Mouse (Mus musculus): ENCODE results near the gene Ltbp1. TPM values are rescaled to one million over a fixed set of nuclear protein-coding genes. Genes with fewer than 3 reads are reported as not detected.

The Ltbp1 gene
- 9.6 and 11.0 TPM in 2 replicates for total RNA-seq (2021)
- long read RNA-seq, partial matches to known transcripts: 5 of 8 reads
- long read RNA-seq, other reads (novel, unspliced or antisense): 3 of 8 reads

GRCm38 (mm10) chr17:75005281-75005684, at the start of gene Ltbp1:
TSS of gene Ltbp1 (plus strand) at chr17:75005568.
- peak; percentile 59 for DNase-seq

- no peak for DNase-seq
These were observed 45.7 kb upstream of the Ltbp1 start for GRCm38 (mm10) chr17:74959481-74960245.

GRCm38 (mm10) chr17:74963222-74963621, 42.1 kb upstream of the Ltbp1 start:
- no peak for DNase-seq

GRCm38 (mm10) chr17:74963861-74964260, 41.5 kb upstream of the Ltbp1 start:
- DNase-seq: no peak

GRCm38 (mm10) chr17:74967298-74967848, 38.0 kb upstream of the Ltbp1 start:
- no peak for DNase-seq

- DNase-seq: no peak
These were observed 37.1 kb upstream of the Ltbp1 start for GRCm38 (mm10) chr17:74968152-74968712.

GRCm38 (mm10) chr17:74968738-74969271, 36.6 kb upstream of the Ltbp1 start:
- no peak for DNase-seq

GRCm38 (mm10) chr17:74975192-74975591, 30.2 kb upstream of the Ltbp1 start:
- DNase-seq: no peak

GRCm38 (mm10) chr17:74976167-74976985, 29.0 kb upstream of the Ltbp1 start:
- DNase-seq: no peak

GRCm38 (mm10) chr17:74979767-74980166, 25.6 kb upstream of the Ltbp1 start:
- no peak for DNase-seq

GRCm38 (mm10) chr17:74981703-74982102, 23.7 kb upstream of the Ltbp1 start:
- DNase-seq: no peak

GRCm38 (mm10) chr17:74982880-74983279, 22.5 kb upstream of the Ltbp1 start:
- no peak for DNase-seq

GRCm38 (mm10) chr17:74984071-74984470, 21.3 kb upstream of the Ltbp1 start:
- no peak for DNase-seq

GRCm38 (mm10) chr17:74984681-74985080, 20.7 kb upstream of the Ltbp1 start:
- DNase-seq: no peak

- no peak for DNase-seq
These were observed 18.3 kb upstream of the Ltbp1 start for GRCm38 (mm10) chr17:74987067-74987466.

- no peak for DNase-seq
These were observed 15.7 kb upstream of the Ltbp1 start for GRCm38 (mm10) chr17:74989691-74990090.

- no peak for DNase-seq
These were observed 14.8 kb upstream of the Ltbp1 start for GRCm38 (mm10) chr17:74990561-74990960.

GRCm38 (mm10) chr17:74993726-74994581, 11.4 kb upstream of the Ltbp1 start:
- DNase-seq: peak; percentile 9

GRCm38 (mm10) chr17:74994582-74994893, 10.8 kb upstream of the Ltbp1 start:
- no peak for DNase-seq

- no peak for DNase-seq
These were observed 10.1 kb upstream of the Ltbp1 start for GRCm38 (mm10) chr17:74995266-74995665.

- DNase-seq: no peak
These were observed 5.3 kb upstream of the Ltbp1 start for GRCm38 (mm10) chr17:75000066-75000465.

- peak; percentile 84 for DNase-seq
These were observed 548 bp upstream of the Ltbp1 start for GRCm38 (mm10) chr17:75004820-75005219.
